Mouse (Mus musculus): ENCODE measurements at regions not wholly inside any gene's neighbourhood (a gene's known extent, or its start where the extent isn't known, plus 50 kb on each side); places are given as distances from the start of the nearest gene placed in this dataset.
A peak's percentile ranks its signal among the peaks of the same experiment; 100 is the strongest.

DNA sequence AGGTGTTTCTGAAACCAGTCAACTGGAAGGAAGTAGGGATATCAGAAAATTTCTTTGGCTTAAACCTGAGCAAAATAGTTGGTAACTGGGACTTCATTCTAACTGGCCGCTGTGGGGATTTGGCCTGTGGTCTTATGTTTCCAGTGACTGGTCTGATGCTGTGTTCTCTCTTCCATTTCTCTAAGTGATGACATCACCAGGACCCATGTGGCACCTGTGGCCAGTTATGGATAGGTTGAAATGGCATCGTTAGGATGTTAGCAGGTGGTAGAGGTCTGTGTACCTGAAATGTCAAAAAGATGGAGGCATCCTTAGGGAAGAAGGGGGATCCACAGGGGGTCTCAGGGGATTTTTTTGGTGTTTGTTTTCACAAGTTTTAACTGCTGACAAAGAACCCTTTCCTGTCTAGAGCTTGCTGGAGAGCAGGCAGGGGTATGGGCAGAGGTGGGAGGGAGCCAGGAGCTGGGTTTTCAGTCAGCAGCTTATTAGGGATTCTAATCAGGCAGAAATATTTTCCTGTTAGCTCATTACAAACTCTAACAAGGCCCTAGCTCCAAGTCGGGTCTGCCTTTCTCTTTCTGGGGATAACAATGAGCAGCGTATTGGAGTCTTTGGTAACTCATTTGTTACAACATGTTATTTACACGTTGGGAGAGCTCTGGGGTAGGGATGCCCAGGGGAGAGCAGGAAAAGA, 170.2 kb downstream of the Adck1 start:
- DNase-seq = no peak

- DNase-seq = no peak
These were observed 172.1 kb downstream of the Adck1 start for GRCm38 (mm10) chr12:88532261-88532973.

DNA sequence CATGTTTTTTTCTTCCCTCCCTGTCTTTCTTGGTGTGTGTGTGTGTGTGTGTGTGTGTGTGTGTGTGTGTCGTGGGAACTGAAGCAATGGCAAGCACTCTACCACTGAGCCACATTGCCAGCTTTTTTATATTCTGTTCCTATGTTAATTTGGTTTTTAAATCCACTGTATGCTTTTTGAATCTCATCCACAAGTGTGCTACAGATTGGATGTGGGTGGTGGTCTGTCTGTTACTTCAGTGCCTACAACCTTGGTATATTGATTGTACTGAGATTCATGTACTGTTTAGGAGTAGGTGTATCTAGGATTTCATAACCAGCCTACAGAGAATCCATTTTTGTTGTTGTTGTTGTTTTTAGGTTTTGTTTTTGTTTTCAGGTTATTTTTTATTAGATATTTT, 170.8 kb upstream of the Nrxn3 start:
- no peak for DNase-seq

DNA sequence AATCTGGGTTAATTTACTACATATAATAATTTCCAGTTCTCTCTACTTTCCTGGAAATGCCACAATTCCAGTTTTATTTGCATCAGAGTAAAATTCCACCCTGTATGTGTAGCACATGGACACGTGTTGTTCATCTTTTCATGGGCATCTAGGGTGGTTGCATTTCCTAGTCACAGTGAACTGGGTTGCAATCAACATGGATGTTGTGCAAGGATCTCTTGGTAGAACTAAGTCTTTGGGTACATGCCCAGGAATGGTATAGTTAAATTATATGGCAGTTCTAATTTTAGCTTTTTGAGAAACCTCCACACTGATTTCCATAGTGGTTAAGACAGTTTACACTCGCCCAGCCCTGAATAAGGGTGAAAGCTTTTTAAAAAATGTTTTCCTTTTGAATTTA, 167.2 kb upstream of the Nrxn3 start:
- DNase-seq = no peak

- peak; percentile 35 to 53 for DNase-seq
These were observed 164.6 kb upstream of the Nrxn3 start for GRCm38 (mm10) chr12:88558036-88558435.

DNA sequence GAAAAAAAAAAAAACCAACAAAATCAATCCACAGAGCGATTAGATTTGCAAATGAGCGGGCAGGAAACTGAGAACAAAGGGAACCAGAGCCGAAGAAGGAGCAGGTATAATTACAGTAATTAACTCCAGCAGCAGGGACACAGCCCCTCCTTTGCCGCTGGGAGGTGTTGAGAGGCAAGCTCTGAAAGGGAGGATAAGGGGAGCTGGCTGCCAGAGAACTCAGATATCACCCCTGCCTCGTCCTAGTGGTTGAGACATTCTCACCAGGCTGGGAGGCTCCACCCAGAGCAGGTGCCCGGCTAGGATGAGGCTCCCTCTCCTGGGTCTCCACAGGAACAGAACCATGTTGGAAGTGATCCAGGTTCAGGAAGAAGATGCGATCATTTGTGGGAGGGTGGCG, 142.7 kb upstream of the Nrxn3 start:
- peak in 1 of 2 experiments; percentile 6 for DNase-seq

DNA sequence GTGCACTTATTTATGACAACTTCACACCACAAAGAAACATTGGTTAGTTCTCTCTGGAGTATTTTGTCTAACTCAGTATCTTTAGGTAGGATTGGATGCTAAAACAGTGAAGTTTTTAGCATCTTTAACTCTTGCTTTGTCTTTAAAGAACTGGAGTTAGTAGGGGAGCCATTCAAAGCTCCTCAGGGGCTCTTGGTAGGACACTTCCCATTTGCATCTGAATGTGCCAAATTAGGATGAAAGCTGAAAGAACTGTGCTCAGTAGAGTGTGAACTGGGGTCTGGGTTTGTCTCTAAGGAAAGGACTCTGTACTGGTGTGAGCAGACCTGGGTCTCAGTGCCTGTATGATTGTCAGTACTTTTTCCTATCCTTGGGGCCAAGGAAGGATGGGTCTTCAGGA, 116.7 kb upstream of the Nrxn3 start:
- no peak for DNase-seq

DNA sequence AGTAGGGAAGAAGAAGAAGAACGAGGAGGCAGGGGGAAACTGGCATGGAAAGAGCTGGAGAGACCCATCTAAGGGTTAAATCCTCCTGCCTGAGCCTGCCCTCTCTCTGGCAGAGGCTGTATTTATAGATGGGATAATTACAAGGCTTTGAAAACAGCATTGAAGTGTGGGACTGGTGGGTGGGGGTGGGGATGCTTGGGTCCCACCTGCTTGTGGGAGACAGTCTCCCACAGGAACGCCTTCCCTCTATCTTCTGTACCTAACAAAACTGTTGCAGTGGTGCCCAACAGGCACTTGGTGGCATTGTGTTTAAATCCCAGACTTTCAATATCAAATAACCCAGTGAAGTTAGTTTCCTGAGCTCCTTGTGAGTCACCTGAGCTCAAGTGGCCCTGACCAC, 102.6 kb upstream of the Nrxn3 start:
- no peak for DNase-seq

GRCm38 (mm10) chr12:88644281-88644680, 78.4 kb upstream of the Nrxn3 start:
- peak; percentile 2 to 28 for DNase-seq

DNA sequence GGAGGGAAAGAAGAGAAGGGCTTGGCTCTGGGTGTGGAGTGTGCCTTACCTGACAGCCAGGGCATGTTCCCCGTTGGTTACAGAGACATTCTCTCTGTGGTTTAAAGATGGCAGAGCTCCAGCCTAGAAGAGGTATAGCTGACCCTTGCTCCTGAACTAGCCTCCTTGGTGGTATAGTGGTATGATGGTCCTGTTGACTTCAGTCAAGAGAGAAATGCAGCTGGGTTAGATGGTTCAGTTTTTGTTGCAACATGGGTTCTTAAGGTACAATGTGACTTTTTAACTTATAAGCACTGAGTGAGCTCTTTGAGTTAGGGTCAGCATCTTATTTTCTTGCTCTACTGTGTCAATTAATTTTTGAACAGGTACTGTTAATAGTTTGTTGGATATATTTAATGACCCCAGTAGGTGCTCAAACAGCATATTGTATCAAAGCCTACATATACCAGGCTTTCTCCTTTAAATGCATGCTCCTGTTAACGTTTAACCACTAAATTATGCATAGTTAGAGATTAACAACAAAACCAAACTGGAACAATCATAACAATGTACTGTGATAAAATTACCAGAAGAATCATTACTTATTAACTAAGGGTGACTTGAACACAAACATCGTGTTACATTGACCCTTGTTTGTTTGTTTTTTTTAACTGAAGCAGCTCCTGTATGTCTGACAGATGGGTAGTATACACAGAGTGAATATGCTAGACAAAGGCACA, 70.5 kb upstream of the Nrxn3 start:
- no peak for DNase-seq
